Mouse (Mus musculus): ENCODE data around the gene Mob3c.

GRCm38 (mm10) chr4:115832040-115832439 is 4.1 kb downstream of the Mob3c start:
- TF ChIP-seq GATA1 (IDR thresholded peaks at IDR 0.05; ENCODE audit: borderline replicate concordance, low read length) (no peak), FLI1 (IDR thresholded peaks at IDR 0.05; ENCODE audit: low read length) (no peak)

Measured in megakaryocyte, embryonic 14.5 days (primary cell).